Mouse (Mus musculus) hindbrain, embryonic 11.5 days (tissue): ENCODE results near the gene Srf. TPM values are rescaled to one million over a fixed set of nuclear protein-coding genes. Genes with fewer than 3 reads are reported as not detected.

Source experiments
- ATAC-seq: fragments of 200-750 bp; cut with Nextera tagmentation; 2 replicates; pipeline ENCODE4 v1.8.0; 2017; ENCODE audit warnings: mild to moderate bottlenecking, moderate TSS enrichment, moderate library complexity; ENCODE audit not compliant: low FRiP score
- DNase-seq: peaks from one replicate; pipeline ENCODE4 v3.0.0-alpha.2; 2015; ENCODE audit warnings: low spot score
- H3K27ac ChIP-seq: fragments of 300-500 bp; sonication (generic); 2 replicates; pipeline ENCODE4 v1.5.1; 2014; ENCODE audit warnings: mild to moderate bottlenecking, low read depth, low read length
- H3K27me3 ChIP-seq: fragments of 300-500 bp; sonication (generic); 2 replicates; pipeline ENCODE4 v1.6.1; 2014; ENCODE audit warnings: mild to moderate bottlenecking, low read length, moderate library complexity, mixed read lengths; ENCODE audit not compliant: control insufficient read depth, insufficient read depth
- H3K36me3 ChIP-seq: fragments of 300-500 bp; sonication (generic); 2 replicates; pipeline ENCODE4 v1.6.1; 2014; ENCODE audit warnings: mild to moderate bottlenecking, low read length, moderate library complexity, mixed read lengths; ENCODE audit not compliant: control insufficient read depth, insufficient read depth
- H3K4me1 ChIP-seq: fragments of 300-500 bp; sonication (generic); replicated peaks from 2 replicates; pipeline ENCODE4 v1.6.1; 2014; ENCODE audit warnings: low read length, mixed read lengths; ENCODE audit not compliant: control insufficient read depth, insufficient read depth
- H3K4me2 ChIP-seq: fragments of 300-500 bp; sonication (generic); replicated peaks from 2 replicates; pipeline ENCODE4 v1.6.1; 2014; ENCODE audit warnings: mild to moderate bottlenecking, low read depth, low read length
- H3K4me3 ChIP-seq: fragments of 300-500 bp; sonication (generic); 2 replicates; pipeline ENCODE4 v1.5.1; 2014; ENCODE audit warnings: low read depth, low read length
- H3K9ac ChIP-seq: fragments of 300-500 bp; sonication (generic); 2 replicates; pipeline ENCODE4 v1.6.1; 2014; ENCODE audit warnings: low read depth, low read length
- H3K9me3 ChIP-seq: fragments of 300-500 bp; sonication (generic); 2 replicates; pipeline ENCODE4 v1.6.1; 2016; ENCODE audit warnings: low read length; ENCODE audit not compliant: control insufficient read depth
- WGBS: fragments of 180-500 bp; shearing (Covaris S2); extraction: QIAGEN DNeasy Blood & Tissue Kit; methylation state at CpG from one replicate; pipeline ENCODE4 v1.1.7; 2014; 5-methylcytosine and 5-hydroxymethylcytosine counted together
- polyA plus RNA-seq: library from polyadenylated mRNA; unstranded; fragments of >200 nt; fragmentation: Nextera tagmentation; extraction: Ambion mirVana; gene quantifications from 2 replicates; pipeline ENCODE4 v1.2.1, GENCODE M21; 2014

The Srf gene
- polyA plus RNA-seq, 1 experiment from 2014 or later = 8.2 TPM

DNA sequence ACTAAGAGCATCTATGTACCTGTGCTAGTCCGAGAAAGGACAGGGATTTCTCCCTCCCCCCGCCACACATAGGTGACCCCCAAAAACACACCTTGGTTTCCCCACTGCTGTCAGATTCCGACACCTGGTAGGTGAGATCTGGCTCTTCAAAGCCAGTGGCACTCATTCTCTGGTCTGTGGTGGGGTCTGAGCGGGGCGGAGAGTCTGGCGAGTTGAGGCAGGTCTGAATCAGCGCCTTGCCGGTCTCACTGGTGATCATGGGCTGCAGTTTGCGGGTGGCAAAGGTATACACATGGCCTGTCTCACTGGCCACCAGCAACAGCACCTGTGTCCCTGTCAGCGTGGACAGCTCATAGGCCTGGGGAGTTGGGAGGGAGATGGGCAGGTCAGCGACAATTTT is 2.5 kb downstream of the Srf start:
- no peaks in the 10 kb centered on the region for H3K9me3 ChIP-seq
- H3K4me1 ChIP-seq = peaks cover 17% of the 10 kb centered on the region
- H3K4me2 ChIP-seq = peak overlapping the region; percentile 94
- no peaks in the 10 kb centered on the region for H3K27me3 ChIP-seq
- H3K4me3 ChIP-seq = peak overlapping the region; percentile 87
- no peak for DNase-seq
- H3K27ac ChIP-seq = peak overlapping the region; percentile 58; the same call in 1 of the 2 replicates
- H3K36me3 ChIP-seq = peaks cover 14% of the 10 kb centered on the region; the same call in 1 of the 2 replicates
- no peak for ATAC-seq
- 43% methylated on average over 11 of the region's 11 CpGs for WGBS
- H3K9ac ChIP-seq = no peak overlapping the region

- Histone ChIP-seq H3K27me3 (no peaks in the 10 kb centered on the region), H3K4me1 (peaks cover 17% of the 10 kb centered on the region), H3K4me3 (peak overlapping the region; percentile 87), H3K4me2 (peak overlapping the region; percentile 94), H3K27ac (peak overlapping the region; percentile 58), H3K9me3 (no peaks in the 10 kb centered on the region), H3K36me3 (peaks cover 14% of the 10 kb centered on the region; the same call in 1 of the 2 replicates), H3K9ac (no peak overlapping the region)
- 1% methylated on average over 24 of the region's 24 CpGs for WGBS
- ATAC-seq = peak; percentile 74
- peak; percentile 87 for DNase-seq
Measured at GRCm38 (mm10) chr17:46552841-46553423, 3.0 kb downstream of the Srf start.

GRCm38 (mm10) chr17:46552151-46552550 is 3.8 kb downstream of the Srf start:
- H3K4me1 ChIP-seq = peaks cover 17% of the 10 kb centered on the region
- ATAC-seq (no peak), DNase-seq (no peak)
- H3K4me2 ChIP-seq = no peak overlapping the region
- no peak overlapping the region for H3K4me3 ChIP-seq
- H3K9me3 ChIP-seq = no peaks in the 10 kb centered on the region
- H3K27ac ChIP-seq = no peak overlapping the region
- H3K27me3 ChIP-seq = peaks cover 2% of the 10 kb centered on the region; the same call in 1 of the 2 replicates
- peaks cover 14% of the 10 kb centered on the region; the same call in 1 of the 2 replicates for H3K36me3 ChIP-seq
- H3K9ac ChIP-seq = no peak overlapping the region
- 85% methylated on average over 7 of the region's 7 CpGs for WGBS

DNA sequence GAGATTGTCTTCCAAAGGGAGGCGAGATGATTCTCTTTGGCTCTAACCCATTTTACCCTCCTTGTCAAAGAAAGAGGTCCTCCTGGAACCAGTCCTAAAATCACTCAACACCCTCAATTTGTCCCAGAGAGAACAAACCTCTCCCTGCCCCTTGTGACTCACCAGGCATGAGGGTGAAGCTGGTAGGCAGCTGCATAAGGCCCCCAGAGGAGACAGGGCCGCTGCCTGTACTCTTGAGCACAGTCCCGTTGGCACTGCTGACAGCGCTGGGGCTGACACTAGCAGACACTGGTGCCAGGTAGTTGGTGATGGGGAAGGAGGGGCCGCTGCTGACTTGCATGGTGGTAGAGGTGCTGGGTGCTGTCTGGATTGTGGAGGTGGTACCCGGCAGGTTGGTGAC is 4.6 kb downstream of the Srf start:
- Histone ChIP-seq H3K9me3 (no peaks in the 10 kb centered on the region), H3K4me1 (peaks cover 22% of the 10 kb centered on the region), H3K27ac (no peak overlapping the region), H3K27me3 (peaks cover 5% of the 10 kb centered on the region; the same call in 1 of the 2 replicates), H3K36me3 (peaks cover 14% of the 10 kb centered on the region; the same call in 1 of the 2 replicates), H3K4me2 (no peak overlapping the region), H3K4me3 (no peak overlapping the region), H3K9ac (no peak overlapping the region)
- no peak for DNase-seq
- 94% methylated on average over 6 of the region's 6 CpGs for WGBS
- no peak for ATAC-seq

DNA sequence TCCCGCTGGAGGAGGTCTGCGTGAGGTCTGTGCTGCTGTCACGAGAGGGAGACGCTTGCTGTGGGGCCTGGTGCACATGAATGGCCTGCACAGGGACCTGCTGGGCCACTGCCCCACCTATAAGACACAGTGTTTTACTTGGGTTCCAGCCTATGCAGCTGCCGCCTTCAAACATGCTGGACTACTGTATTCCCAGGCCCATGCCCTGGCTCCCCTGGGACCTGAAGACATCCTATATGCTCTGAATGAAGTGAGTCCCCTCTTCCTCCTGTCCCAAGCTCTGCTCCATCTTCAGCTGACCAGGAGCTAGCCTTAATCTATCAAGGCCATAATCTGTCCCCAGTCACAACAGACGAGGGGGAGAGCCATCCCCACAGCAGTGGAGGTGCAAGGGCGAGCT is 5.1 kb downstream of the Srf start:
- Histone ChIP-seq H3K4me1 (peaks cover 22% of the 10 kb centered on the region), H3K27me3 (peaks cover 5% of the 10 kb centered on the region; the same call in 1 of the 2 replicates), H3K4me3 (no peak overlapping the region), H3K36me3 (peaks cover 14% of the 10 kb centered on the region; the same call in 1 of the 2 replicates), H3K9ac (no peak overlapping the region), H3K4me2 (no peak overlapping the region), H3K27ac (no peak overlapping the region), H3K9me3 (no peaks in the 10 kb centered on the region)
- DNase-seq (no peak), ATAC-seq (no peak)
- 91% methylated on average over 7 of the region's 7 CpGs for WGBS

DNA sequence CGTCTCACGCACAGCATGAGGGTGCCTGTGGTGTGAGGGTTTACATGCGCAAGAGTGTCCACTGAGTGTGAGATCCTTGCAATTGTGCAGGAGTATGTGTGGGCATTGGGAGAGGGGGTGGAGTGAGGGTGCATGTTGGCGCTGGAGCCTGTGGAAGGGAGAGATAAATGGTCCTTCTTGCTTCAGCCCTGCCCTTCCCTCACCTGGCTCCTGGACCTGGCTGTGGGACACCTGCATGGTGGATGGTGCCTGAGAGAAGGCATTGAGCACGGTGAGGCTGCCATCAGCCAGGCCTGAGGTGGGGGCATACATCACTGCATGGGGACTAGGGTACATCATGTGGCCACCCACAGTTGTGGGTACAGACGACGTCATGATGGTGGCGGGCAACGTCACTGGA is 6.3 kb downstream of the Srf start:
- no peak for ATAC-seq
- Histone ChIP-seq H3K4me3 (no peak overlapping the region; the same call in 1 of the 2 replicates), H3K4me1 (peaks cover 21% of the 10 kb centered on the region), H3K36me3 (peaks cover 14% of the 10 kb centered on the region; the same call in 1 of the 2 replicates), H3K9me3 (no peaks in the 10 kb centered on the region), H3K4me2 (no peak overlapping the region), H3K9ac (no peak overlapping the region), H3K27me3 (peaks cover 5% of the 10 kb centered on the region; the same call in 1 of the 2 replicates), H3K27ac (no peak overlapping the region)
- WGBS = 91% methylated on average over 9 of the region's 9 CpGs
- no peak for DNase-seq

DNA sequence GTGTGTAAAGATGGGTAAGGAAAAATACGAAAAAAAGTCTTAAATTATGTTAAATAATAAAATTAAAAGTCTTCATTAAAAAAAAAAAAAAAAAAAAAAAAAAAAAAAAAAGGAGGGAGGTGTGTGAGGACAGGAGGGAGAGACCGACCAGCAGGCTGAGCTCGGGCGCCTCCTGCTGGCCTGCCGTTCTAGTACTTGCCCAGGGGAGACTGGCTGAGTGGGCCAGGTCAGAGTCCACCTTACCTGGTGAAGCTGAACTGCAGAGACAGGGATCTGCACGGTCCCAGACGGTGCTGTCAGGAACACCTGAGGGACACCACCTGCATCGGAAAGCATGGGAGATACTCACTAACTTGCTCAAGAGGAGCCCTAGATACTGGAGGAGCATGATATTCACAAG is 6.8 kb downstream of the Srf start:
- Histone ChIP-seq H3K36me3 (peaks cover 14% of the 10 kb centered on the region; the same call in 1 of the 2 replicates), H3K4me1 (peaks cover 17% of the 10 kb centered on the region), H3K9ac (no peak overlapping the region)

DNA sequence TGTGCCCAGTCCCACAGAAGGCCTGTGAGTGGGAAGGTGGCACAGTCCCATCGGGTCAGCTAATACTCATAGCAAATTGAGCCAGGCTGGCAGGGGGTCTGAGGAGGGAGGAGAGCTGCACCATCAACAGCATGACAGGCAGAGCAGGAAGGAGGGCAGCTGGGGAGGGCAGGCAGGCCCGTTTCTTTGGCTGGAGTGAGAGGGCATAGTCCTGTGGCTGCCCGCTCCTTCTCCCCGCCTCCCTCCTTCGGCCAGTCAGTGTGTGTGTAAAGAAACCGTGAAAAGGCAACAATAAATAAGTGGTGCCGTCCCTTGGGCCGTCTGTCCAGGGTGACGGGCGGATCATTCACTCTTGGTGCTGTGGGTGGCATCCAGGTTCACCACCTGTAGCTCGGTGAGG is 7.2 kb downstream of the Srf start:
- no peak overlapping the region for H3K27ac ChIP-seq
- peaks cover 13% of the 10 kb centered on the region for H3K4me1 ChIP-seq
- H3K4me2 ChIP-seq = no peak overlapping the region
- peaks cover 5% of the 10 kb centered on the region; the same call in 1 of the 2 replicates for H3K27me3 ChIP-seq
- no peak for ATAC-seq
- H3K36me3 ChIP-seq = peaks cover 14% of the 10 kb centered on the region; the same call in 1 of the 2 replicates
- DNase-seq = no peak
- no peak overlapping the region for H3K4me3 ChIP-seq
- H3K9me3 ChIP-seq = no peaks in the 10 kb centered on the region
- H3K9ac ChIP-seq = no peak overlapping the region
- 51% methylated on average over 11 of the region's 11 CpGs for WGBS

More for the DNA sequence above, 6.8 kb downstream of the Srf start:
- no peak overlapping the region; the same call in 1 of the 2 replicates for H3K4me3 ChIP-seq
- H3K27me3 ChIP-seq = peaks cover 5% of the 10 kb centered on the region; the same call in 1 of the 2 replicates
- H3K27ac ChIP-seq = no peak overlapping the region
- 23% methylated on average over 8 of the region's 8 CpGs for WGBS
- no peak overlapping the region for H3K4me2 ChIP-seq
- DNase-seq (peak; percentile 81), ATAC-seq (no peak)
- no peaks in the 10 kb centered on the region for H3K9me3 ChIP-seq

DNA sequence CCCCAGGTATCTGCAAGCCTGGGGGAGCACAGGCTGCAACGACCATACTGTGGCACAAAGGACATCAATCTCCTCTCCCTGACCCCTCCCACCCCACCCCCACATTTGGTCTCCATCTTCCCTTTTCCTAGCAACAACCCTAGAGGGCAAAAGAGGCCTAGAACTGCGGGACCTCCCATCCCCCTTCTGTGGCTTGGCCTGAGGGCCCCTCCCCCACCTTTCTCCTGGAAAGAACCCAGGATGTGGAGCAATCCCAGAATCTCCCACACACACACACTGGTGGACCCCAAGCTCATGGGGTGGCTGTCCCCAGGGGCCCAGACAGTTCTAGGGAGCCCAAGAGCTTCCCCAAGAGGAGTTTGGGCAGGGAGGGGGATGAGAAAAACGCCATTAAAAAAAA is 8.1 kb downstream of the Srf start:
- Histone ChIP-seq H3K9ac (no peak overlapping the region), H3K36me3 (peaks cover 14% of the 10 kb centered on the region; the same call in 1 of the 2 replicates), H3K4me2 (no peak overlapping the region), H3K4me3 (no peak overlapping the region), H3K4me1 (peaks cover 5% of the 10 kb centered on the region), H3K27ac (no peak overlapping the region), H3K27me3 (peaks cover 5% of the 10 kb centered on the region; the same call in 1 of the 2 replicates), H3K9me3 (no peaks in the 10 kb centered on the region)
- WGBS = 19% methylated on average over 3 of the region's 3 CpGs
- ATAC-seq (no peak), DNase-seq (no peak)
